Mouse (Mus musculus): ENCODE measurements around the gene Bcorl1. TPM values are rescaled to one million over a fixed set of nuclear protein-coding genes. Genes with fewer than 3 reads are reported as not detected.

Gene Bcorl1
- total RNA-seq, 2 experiments from 2014 or later = 5.5 to 8.4 TPM

DNA sequence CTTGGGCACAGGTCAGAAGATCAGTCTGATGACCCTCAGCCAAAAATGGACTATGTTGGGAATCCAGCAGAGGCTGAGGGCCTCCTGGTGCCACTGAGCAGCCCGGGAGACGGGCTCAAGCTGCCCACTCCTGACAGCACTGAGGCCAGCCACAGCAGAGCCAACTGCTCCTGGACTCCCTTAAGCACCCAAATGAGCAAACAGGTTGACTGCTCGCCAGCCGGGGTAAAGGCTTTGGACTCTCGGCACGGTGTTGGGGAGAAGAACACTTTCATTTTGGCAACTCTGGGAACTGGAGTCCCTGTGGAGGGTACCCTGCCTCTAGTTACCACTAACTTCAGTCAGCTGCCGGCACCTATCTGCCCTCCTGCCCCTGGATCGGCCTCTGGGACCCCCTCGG is 26.7 kb downstream of the Bcorl1 start:
- no peak for DNase-seq
- intact Hi-C loops (cut with DNase I; ENCODE audit: low total_unique reads) = no loop called here

GRCm38 (mm10) chrX:48383643-48384042 is 42.5 kb downstream of the Bcorl1 start:
- intact Hi-C loops (cut with DNase I; ENCODE audit: low total_unique reads) = loop anchor here (10.0 kb wide), 2 partner anchors 109 to 389 kb away; no protein-coding TSS in a partner anchor
- peak; percentile 38 for DNase-seq

- intact Hi-C loops (cut with DNase I; ENCODE audit: low total_unique reads) = loop anchor here (10.0 kb wide), 2 partner anchors 111 to 391 kb away; no protein-coding TSS in a partner anchor
- no peak for DNase-seq
Measured at GRCm38 (mm10) chrX:48385927-48386326, 44.8 kb downstream of the Bcorl1 start.

- intact Hi-C loops (cut with DNase I; ENCODE audit: low total_unique reads) = loop anchor here (10.0 kb wide), 2 partner anchors 115 to 395 kb away; no protein-coding TSS in a partner anchor
- no peak for DNase-seq
Measured at GRCm38 (mm10) chrX:48389380-48389779, 48.2 kb downstream of the Bcorl1 start.

- no peak for DNase-seq
- intact Hi-C loops (cut with DNase I; ENCODE audit: low total_unique reads) = no loop called here
Measured at GRCm38 (mm10) chrX:48399994-48400393, 58.8 kb downstream of the Bcorl1 start.

DNA sequence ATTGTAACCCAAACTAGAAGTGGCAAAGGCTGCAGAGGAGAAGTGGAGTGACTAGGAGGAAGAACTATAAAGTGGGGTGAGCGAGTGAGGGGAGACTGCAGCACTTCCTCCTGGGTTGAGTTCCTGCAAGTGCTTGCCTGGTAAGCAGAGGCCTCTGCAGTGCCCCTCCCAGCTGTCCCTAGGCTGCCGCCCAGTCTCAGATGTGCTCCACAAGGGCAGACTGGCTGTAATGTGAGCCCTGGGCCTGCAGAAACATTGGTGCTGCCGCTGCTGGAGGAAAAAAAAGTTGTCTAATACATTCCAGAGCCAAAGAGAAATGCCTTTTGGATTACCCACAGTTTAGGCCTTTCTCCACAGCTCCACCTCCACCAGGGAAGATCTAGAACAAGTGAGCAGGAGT is 64.0 kb downstream of the Bcorl1 start:
- peak; percentile 56 for DNase-seq
- intact Hi-C loops (cut with DNase I; ENCODE audit: low total_unique reads) = no loop called here

DNA sequence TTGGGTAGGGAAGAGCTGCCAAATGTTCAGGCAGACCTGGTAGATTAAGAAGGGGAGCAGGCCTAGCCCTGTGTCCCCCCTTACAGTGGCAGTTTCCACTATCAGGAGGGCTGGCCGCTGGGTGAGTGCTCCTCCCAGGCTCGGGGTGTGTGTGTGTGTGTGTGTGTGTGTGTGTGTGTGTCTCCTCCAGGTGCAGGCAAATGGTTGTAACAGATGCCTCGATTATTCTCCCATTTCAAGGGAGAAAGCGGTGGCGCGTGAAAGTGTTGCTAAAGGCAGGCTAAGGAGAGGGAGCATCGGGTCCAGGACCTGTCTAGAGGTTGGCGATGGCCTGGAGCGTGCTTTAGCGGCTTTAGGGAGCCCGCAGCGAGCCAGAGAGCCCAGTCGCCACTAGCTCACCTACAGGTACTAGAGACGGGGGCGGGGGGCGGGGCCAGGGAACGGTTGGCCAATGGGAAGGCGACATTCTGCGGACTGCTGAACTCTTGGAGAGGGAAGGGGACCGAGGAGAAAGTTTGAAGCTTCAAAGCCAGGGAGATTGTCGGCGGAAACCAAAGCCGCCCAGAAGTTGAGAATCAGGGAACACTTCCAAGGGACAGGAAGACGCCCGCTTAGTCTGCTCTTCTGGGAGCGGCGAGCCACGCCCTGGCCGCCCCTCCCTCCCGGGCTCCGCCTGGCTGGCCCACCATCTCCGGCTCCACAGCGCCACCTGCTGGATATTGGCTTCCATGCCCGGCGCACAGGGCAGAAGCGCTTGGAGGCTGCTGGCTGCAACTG is 68.6 kb downstream of the Bcorl1 start:
- intact Hi-C loops (cut with DNase I; ENCODE audit: low total_unique reads) = loop anchor here (10.0 kb wide), 1 partner anchor 125 kb away; no protein-coding TSS in a partner anchor
- DNase-seq = peak; percentile 89

- intact Hi-C loops (cut with DNase I; ENCODE audit: low total_unique reads) = loop anchor here (10.0 kb wide), 1 partner anchor 126 kb away; no protein-coding TSS in a partner anchor
- no peak for DNase-seq
Measured at GRCm38 (mm10) chrX:48410388-48410776, 69.2 kb downstream of the Bcorl1 start.

GRCm38 (mm10) chrX:48412629-48413028 is 71.5 kb downstream of the Bcorl1 start:
- no peak for DNase-seq
- intact Hi-C loops (cut with DNase I; ENCODE audit: low total_unique reads) = loop anchor here (10.0 kb wide), 1 partner anchor 128 kb away; no protein-coding TSS in a partner anchor

GRCm38 (mm10) chrX:48414291-48414690 is 73.1 kb downstream of the Bcorl1 start:
- intact Hi-C loops (cut with DNase I; ENCODE audit: low total_unique reads) = loop anchor here (10.0 kb wide), 1 partner anchor 129 kb away; no protein-coding TSS in a partner anchor

DNA sequence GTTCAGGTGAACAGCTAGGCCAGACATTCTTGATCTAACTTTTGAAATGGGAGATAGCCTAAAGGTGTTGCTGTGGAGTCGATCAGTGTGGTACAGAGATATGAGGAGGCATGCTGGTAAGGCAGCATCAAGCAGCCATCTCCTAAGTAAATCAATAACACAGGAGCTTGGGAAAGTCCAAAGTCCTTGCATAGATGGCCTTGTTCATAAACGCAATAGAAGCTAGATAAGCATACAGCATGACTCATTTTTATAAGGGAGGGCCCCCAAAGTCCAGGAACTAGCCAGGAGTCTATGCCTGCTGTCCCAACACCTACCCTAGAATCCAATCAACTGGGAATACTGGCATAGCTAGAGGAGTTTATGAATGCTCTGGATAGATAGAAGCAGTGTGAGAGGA is 77.3 kb downstream of the Bcorl1 start:
- DNase-seq = no peak

More at GRCm38 (mm10) chrX:48414291-48414690, 73.1 kb downstream of the Bcorl1 start:
- DNase-seq = no peak

DNA sequence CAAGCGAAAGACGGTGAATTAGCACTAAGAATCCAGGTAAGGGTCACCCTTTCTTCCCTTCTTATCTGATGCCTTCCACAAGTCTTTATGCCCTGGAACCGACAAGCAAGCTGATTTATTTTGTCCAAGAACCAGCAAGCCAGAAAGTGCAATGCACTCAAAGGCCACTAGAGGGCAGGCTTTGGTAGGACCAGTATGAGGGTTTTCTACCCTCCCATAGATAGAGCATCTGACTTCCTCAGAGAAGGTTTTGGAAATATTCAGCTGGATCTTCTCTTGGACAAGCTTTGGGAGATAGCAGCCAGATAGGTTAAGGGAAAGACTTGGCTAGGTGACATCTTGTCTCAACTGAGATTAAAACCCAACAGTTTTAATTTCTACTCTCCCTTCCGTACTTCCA is 81.8 kb downstream of the Bcorl1 start:
- DNase-seq = peak; percentile 54
- intact Hi-C loops (cut with DNase I; ENCODE audit: low total_unique reads) = no loop called here

More for the DNA sequence above, 77.3 kb downstream of the Bcorl1 start:
- intact Hi-C loops (cut with DNase I; ENCODE audit: low total_unique reads) = loop anchor here (10.0 kb wide), 1 partner anchor 134 kb away; no protein-coding TSS in a partner anchor

DNA sequence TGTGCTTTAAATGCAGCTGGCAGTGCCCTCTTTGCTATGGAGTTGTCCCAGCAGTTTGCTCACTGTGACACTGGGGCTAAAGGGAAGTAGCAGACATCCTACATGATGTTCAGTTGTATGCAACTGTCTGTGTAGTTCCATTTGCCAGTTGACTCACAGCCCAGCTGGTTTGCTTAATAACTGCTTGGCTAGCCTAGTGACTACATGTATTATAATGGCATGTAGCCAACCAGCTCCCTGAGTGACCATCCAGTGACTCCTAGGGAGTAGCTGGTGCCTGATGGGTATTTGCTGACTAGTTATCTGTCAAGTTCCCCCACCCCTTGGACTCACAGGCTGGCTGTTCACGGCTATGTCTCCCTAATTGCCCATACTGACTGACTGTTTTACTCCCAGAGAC is 82.5 kb downstream of the Bcorl1 start:
- no peak for DNase-seq
- intact Hi-C loops (cut with DNase I; ENCODE audit: low total_unique reads) = no loop called here

- DNase-seq = peak; percentile 34
- intact Hi-C loops (cut with DNase I; ENCODE audit: low total_unique reads) = no loop called here
Measured at GRCm38 (mm10) chrX:48424583-48424982, 83.4 kb downstream of the Bcorl1 start.

- intact Hi-C loops (cut with DNase I; ENCODE audit: low total_unique reads) = loop anchor here (5.0 kb wide), 1 partner anchor 37 kb away; the partner anchor contains the start of gene Elf4
- DNase-seq = no peak
Measured at GRCm38 (mm10) chrX:48425280-48425679, 84.1 kb downstream of the Bcorl1 start.

DNA sequence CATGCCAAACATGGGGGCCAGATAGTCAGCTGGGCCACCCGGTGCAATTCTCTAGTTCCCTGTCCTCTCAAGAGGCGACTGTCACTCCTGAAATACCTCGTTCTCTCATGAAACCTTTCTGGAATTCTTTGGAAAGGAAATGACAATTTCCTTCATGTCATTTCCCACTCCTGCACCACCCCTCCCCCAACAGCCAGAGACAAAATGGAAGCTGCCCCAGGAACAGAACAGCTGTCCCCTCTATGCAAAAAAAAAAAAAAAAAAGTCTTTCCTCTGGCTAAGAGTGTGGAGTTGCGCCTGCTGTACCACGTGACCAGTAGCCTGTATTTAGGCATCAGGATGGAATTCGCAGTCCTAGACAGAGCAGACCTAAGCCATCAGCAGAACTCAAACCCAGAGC is 87.1 kb downstream of the Bcorl1 start:
- intact Hi-C loops (cut with DNase I; ENCODE audit: low total_unique reads) = loop anchor here (5.0 kb wide), 1 partner anchor 34 kb away; the partner anchor contains the start of gene Elf4
- DNase-seq = no peak

DNA sequence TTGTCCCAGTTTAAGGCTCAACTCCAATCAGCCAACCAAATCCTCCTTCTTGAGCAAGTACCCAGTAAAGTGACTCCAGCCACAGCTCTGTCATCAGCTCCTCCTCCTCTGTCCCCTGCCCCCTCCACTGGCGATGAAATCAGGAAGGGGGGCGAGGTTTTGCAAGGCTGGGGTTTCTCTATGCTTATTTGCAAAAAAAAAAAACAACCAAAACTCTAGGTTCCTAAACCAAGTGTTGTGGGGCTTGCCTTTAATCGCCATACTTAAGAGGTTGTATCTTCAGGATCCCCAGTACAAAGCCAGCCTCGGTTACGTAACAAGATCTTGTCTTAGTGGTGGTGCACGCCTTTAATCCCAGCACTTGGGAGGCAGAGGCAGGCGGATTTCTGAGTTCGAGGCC is 87.5 kb downstream of the Bcorl1 start:
- intact Hi-C loops (cut with DNase I; ENCODE audit: low total_unique reads) = loop anchor here (5.0 kb wide), 1 partner anchor 34 kb away; the partner anchor contains the start of gene Elf4
- no peak for DNase-seq

GRCm38 (mm10) chrX:48429100-48429499 is 87.9 kb downstream of the Bcorl1 start:
- intact Hi-C loops (cut with DNase I; ENCODE audit: low total_unique reads) = loop anchor here (5.0 kb wide), 1 partner anchor 33 kb away; the partner anchor contains the start of gene Elf4
- no peak for DNase-seq

DNA sequence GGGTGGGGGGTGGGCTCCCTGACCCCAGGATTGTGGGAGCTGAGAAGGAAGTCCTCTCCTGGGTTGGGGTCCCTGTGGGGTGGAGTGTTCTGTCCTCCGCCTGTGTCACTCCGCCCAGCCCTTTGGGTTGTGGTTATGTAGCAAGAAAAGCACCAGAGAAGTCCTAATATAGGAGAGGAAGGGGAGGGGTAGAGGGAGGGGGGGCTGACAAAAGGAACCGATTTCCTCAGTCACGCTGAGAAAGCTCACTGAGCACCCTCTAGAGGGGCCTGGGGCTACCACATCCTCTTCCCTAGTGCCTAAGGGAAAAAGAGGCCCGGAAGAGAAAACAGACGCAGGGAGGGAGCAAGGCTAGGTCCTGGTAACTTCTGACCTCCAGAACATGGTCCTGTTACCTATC is 88.4 kb downstream of the Bcorl1 start:
- DNase-seq = no peak
- intact Hi-C loops (cut with DNase I; ENCODE audit: low total_unique reads) = loop anchor here (5.0 kb wide), 1 partner anchor 33 kb away; the partner anchor contains the start of gene Elf4
